Mouse (Mus musculus) limb, embryonic 11.5 days (tissue): ENCODE measurements at regions not wholly inside any gene's neighbourhood (a gene's known extent, or its start where the extent isn't known, plus 50 kb on each side); places are given as distances from the start of the nearest gene placed in this dataset.

Experiments
- ATAC-seq: fragments of 200-750 bp; cut with Nextera tagmentation; 2 replicates; pipeline ENCODE4 v1.8.0; 2017; ENCODE audit warnings: low read depth; ENCODE audit not compliant: insufficient number of reproducible peaks, low FRiP score, low TSS enrichment
- DNase-seq: peaks from one replicate; pipeline ENCODE4 v3.0.0-alpha.2; 2015; ENCODE audit warnings: low spot score
- H3K27ac ChIP-seq: fragments of 300-500 bp; sonication (generic); replicated peaks from 2 replicates; pipeline ENCODE4 v1.5.1; 2014; ENCODE audit warnings: low read depth, mild to moderate bottlenecking, low read length
- H3K27me3 ChIP-seq: fragments of 300-500 bp; sonication (generic); 2 replicates; pipeline ENCODE4 v1.6.1; 2014; ENCODE audit warnings: mild to moderate bottlenecking, low read length, mixed read lengths; ENCODE audit not compliant: control insufficient read depth, insufficient read depth
- H3K36me3 ChIP-seq: fragments of 300-500 bp; sonication (generic); 2 replicates; pipeline ENCODE4 v1.6.1; 2014; ENCODE audit warnings: mild to moderate bottlenecking, low read length, moderate library complexity, mixed read lengths; ENCODE audit not compliant: control insufficient read depth, insufficient read depth
- H3K4me1 ChIP-seq: fragments of 300-500 bp; sonication (generic); 2 replicates; pipeline ENCODE4 v1.6.1; 2014; ENCODE audit warnings: low read length, mixed read lengths; ENCODE audit not compliant: control insufficient read depth, insufficient read depth
- H3K4me2 ChIP-seq: fragments of 300-500 bp; sonication (generic); 2 replicates; pipeline ENCODE4 v1.6.1; 2014; ENCODE audit warnings: low read depth, mild to moderate bottlenecking, moderate library complexity; ENCODE audit not compliant: severe bottlenecking
- H3K4me3 ChIP-seq: fragments of 300-500 bp; sonication (generic); 2 replicates; pipeline ENCODE4 v1.5.1; 2014; ENCODE audit warnings: low read depth, low read length
- H3K9ac ChIP-seq: fragments of 300-500 bp; sonication (generic); 2 replicates; pipeline ENCODE4 v1.6.1; 2014; ENCODE audit warnings: mild to moderate bottlenecking, low read length
- H3K9me3 ChIP-seq: fragments of 300-500 bp; sonication (generic); 2 replicates; pipeline ENCODE4 v1.6.1; 2016; ENCODE audit warnings: low read length; ENCODE audit not compliant: control insufficient read depth
- WGBS: fragments of 180-500 bp; shearing (Covaris S2); extraction: QIAGEN DNeasy Blood & Tissue Kit; methylation state at CpG from one replicate; pipeline ENCODE4 v1.1.7; 2014; 5-methylcytosine and 5-hydroxymethylcytosine counted together

DNA sequence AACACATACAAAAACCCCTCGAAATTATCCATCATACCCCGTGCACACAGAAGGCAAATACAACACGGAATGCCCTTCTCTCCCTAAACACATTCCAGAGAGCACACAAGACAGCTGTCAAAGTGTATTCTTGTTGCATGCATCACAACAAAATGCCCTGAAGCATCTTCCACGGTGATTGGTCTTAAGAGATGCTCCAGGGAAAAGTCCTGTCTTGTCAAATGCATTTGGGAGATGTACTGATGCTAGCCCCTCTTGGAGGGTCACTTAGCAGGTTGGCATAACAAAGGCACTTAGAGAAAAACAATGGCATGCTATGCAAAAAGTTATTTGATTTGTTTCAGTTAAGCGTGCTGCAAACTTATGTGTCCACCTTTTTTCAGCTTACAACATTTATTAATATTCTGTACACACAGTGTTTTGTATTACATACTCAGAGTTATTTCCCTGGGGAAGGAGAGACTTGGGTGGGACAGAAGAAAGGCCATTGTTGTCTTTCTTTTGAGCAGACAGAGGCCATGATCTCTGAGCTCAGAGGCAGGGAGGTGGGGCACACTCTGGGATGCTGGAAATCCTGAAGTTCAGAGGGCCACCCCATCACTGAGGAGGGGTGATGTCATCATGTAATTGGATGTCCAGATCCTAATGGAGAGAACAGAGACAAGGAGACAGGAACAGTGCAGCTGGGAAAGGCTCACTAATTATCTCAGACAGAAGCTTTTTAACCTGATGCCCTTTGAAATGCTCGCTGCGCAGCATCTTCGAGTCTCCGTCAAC is 598.2 kb upstream of the Cdh5 start:
- Histone ChIP-seq H3K4me3 (no peak overlapping the region), H3K36me3 (no peaks in the 10 kb centered on the region), H3K4me2 (no peak overlapping the region), H3K9ac (no peak overlapping the region), H3K27me3 (no peaks in the 10 kb centered on the region), H3K9me3 (no peaks in the 10 kb centered on the region), H3K4me1 (no peaks in the 10 kb centered on the region), H3K27ac (no peak overlapping the region)
- DNase-seq (no peak), ATAC-seq (no peak)
- 85% methylated on average over 9 of the region's 9 CpGs for WGBS

DNA sequence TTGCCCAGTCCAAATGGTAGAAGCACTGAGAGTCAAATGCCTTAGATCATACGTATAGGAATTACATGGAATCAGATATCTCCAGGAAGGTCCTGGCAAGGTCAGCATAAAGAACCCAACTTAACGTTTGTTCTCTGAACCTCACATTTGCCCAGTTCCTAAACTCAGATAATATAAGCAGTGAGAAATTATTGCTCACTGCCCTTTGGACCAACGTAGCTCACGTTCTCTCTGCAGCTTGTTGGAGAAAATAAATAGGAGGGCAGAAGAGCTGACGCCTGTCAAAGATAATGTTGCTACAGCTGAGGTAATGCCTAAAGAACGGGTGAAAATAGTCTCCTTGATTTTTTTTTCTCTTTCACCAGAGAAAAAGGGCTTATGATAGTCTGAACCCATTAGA is 595.1 kb upstream of the Cdh5 start:
- DNase-seq (no peak), ATAC-seq (no peak)
- Histone ChIP-seq H3K9ac (no peak overlapping the region), H3K27me3 (no peaks in the 10 kb centered on the region), H3K36me3 (no peaks in the 10 kb centered on the region), H3K9me3 (no peaks in the 10 kb centered on the region), H3K4me3 (no peak overlapping the region), H3K4me1 (no peaks in the 10 kb centered on the region), H3K27ac (no peak overlapping the region), H3K4me2 (no peak overlapping the region)
- 70% methylated on average over 6 of the region's 6 CpGs for WGBS

DNA sequence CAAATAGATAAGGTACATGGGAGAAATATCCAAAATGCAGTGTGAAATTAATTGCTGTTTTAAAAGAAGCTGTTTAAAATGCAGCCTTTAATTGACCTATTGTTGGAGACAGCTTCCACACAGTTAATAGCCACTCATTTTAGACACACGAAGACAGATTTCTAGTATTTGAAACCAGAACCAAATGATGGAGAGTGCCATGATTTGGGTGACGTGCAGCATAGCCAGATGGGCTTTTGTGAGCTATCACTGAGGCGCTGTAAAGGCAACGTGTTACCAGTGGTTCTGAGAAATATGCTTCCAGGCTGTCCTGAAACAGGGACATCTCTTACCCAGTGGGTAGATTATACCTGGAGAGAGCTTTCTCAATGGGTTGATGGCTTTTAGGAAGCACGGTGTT is 594.4 kb upstream of the Cdh5 start:
- Histone ChIP-seq H3K27me3 (no peaks in the 10 kb centered on the region), H3K27ac (no peak overlapping the region), H3K36me3 (no peaks in the 10 kb centered on the region), H3K4me2 (no peak overlapping the region), H3K4me3 (no peak overlapping the region), H3K9me3 (no peaks in the 10 kb centered on the region), H3K4me1 (no peaks in the 10 kb centered on the region), H3K9ac (no peak overlapping the region)
- 80% methylated on average over 5 of the region's 5 CpGs for WGBS
- ATAC-seq (no peak), DNase-seq (no peak)

DNA sequence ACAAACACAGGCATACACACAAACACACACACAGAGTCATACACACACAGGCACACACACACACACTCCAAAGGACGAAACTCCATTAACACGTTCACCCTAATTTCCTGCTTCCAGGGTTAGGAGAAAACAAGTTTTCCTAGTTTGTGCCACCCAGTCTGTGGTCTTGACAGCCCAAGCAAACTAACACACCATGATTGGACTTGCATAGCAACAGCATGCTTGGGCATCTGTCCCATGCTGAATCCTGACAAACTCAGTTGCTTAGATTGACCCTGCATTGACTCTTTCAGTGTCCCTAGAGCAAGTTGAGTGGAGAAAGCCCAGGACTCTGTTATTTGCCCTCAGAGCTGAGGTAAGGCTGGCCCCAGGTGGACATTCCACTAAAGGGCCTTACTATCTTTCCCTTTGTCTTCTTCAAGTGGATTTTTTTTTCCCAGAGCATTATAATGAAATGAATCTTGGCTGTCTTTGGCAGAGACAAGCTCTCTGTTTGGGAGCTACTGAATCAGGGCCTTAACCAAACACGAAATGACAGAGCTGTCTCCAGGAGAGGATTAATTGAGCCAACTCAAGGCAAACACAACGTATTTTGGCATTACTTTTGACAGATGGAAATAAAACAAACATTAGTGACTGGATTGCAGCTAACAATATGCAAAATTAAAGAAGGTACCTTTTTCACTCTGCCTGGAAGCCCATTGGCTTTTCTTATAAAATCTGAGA is 581.1 kb upstream of the Cdh5 start:
- H3K9ac ChIP-seq, result no peak overlapping the region
- no peaks in the 10 kb centered on the region for H3K27me3 ChIP-seq
- no peak overlapping the region for H3K4me2 ChIP-seq
- H3K36me3 ChIP-seq, result no peaks in the 10 kb centered on the region
- no peak for DNase-seq
- no peaks in the 10 kb centered on the region for H3K9me3 ChIP-seq
- H3K4me3 ChIP-seq, result no peak overlapping the region
- no peak overlapping the region for H3K27ac ChIP-seq
- H3K4me1 ChIP-seq, result no peaks in the 10 kb centered on the region
- no peak for ATAC-seq
- 82% methylated on average over 4 of the region's 4 CpGs for WGBS

DNA sequence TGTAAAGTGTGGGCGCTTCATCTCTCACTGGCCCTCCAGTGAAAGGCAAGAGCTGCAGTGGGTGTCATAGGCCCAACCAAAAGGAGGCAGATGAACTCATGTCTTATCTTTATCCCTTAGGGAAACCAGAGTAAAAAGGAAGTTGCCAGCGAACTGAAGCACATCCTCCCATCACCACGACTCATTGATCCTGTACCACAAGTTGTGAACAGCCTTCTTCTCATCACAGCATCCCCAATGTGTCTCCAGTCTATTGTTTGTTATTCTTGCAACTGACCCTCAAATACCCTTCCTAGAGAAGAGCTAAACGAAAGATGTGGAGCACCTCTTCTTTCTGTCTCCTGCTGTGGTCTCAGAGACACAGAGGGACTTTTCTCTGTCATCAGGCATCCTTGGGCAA is 570.5 kb upstream of the Cdh5 start:
- Histone ChIP-seq H3K4me3 (no peak overlapping the region), H3K27me3 (no peaks in the 10 kb centered on the region), H3K36me3 (no peaks in the 10 kb centered on the region), H3K9ac (no peak overlapping the region), H3K4me2 (no peak overlapping the region), H3K27ac (no peak overlapping the region), H3K4me1 (no peaks in the 10 kb centered on the region), H3K9me3 (no peaks in the 10 kb centered on the region)
- 73% methylated on average over 4 of the region's 4 CpGs for WGBS
- ATAC-seq (no peak), DNase-seq (no peak)

DNA sequence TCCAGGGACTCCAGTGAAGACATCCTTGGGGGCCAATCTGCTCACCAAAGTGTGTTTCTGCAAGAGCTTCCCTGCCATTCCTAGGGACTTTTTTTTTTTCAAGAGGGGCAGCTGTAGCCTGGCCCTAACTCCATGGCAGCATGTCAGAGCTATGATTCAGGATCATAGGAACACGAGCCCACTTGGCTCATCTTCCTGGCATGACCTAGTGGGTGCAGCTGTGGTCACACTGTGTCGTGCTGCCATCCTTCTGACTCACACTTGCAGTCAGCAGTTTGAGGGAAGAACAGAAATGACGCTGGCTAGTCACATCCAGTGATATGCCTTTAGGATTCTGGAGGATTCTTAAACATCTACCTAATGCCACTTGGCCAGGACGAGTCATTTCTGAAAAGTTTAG is 566.5 kb upstream of the Cdh5 start:
- no peaks in the 10 kb centered on the region for H3K36me3 ChIP-seq
- H3K9ac ChIP-seq, result no peak overlapping the region
- no peak for DNase-seq
- H3K27ac ChIP-seq, result no peak overlapping the region
- ATAC-seq, result no peak
- H3K27me3 ChIP-seq, result no peaks in the 10 kb centered on the region
- no peak overlapping the region for H3K4me3 ChIP-seq
- 86% methylated on average over 4 of the region's 4 CpGs for WGBS
- no peaks in the 10 kb centered on the region for H3K4me1 ChIP-seq
- H3K4me2 ChIP-seq, result no peak overlapping the region
- no peaks in the 10 kb centered on the region for H3K9me3 ChIP-seq

DNA sequence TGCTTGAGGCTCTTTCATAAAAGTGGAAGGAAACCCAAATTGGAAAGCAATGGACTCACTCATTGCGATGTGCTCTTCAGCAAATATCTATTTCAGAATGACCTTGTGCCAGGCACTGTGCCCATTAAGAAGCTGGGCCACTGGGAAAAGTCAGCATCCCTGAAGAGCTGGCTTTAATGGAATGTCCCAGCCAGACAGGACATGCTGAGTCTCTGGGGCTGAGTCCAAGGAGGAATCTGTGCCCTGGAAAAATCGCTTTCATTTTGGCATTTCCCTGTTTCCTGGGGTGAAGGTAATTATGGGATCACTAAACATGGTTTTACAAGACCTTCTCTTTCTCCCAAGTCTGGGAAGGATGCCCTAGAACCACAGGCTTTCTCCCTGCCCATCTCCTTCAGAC is 564.6 kb upstream of the Cdh5 start:
- 69% methylated on average over 2 of the region's 2 CpGs for WGBS
- no peaks in the 10 kb centered on the region for H3K9me3 ChIP-seq
- no peak overlapping the region for H3K27ac ChIP-seq
- H3K36me3 ChIP-seq, result no peaks in the 10 kb centered on the region
- no peaks in the 10 kb centered on the region for H3K4me1 ChIP-seq
- H3K4me3 ChIP-seq, result no peak overlapping the region
- H3K27me3 ChIP-seq, result no peaks in the 10 kb centered on the region
- DNase-seq (no peak), ATAC-seq (no peak)
- no peak overlapping the region for H3K9ac ChIP-seq
- H3K4me2 ChIP-seq, result no peak overlapping the region

DNA sequence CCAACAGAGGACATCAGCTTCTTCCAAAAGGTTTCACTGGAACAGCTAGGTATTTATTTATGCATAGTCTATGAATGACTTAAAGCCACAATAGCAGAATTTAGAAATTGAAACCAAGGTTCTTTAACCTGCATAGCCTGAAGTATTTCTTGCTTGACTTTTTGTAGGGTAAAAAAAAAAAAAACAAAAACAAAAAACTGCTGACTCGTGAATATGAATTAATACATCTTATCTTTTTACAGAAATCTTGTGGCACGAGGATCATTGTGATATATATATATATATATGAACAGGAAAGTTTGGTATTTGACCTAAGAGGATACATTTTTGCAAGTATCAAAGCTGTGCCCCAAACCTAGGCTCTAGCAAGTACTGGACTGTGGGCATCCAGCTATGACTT is 559.5 kb upstream of the Cdh5 start:
- no peaks in the 10 kb centered on the region for H3K27me3 ChIP-seq
- 80% methylated on average over 2 of the region's 2 CpGs for WGBS

More for the DNA sequence above, 559.5 kb upstream of the Cdh5 start:
- no peaks in the 10 kb centered on the region for H3K4me1 ChIP-seq
- no peak overlapping the region for H3K4me2 ChIP-seq
- no peaks in the 10 kb centered on the region for H3K36me3 ChIP-seq
- no peaks in the 10 kb centered on the region for H3K9me3 ChIP-seq
- H3K27ac ChIP-seq, result no peak overlapping the region
- DNase-seq (no peak), ATAC-seq (no peak)
- no peak overlapping the region for H3K4me3 ChIP-seq
- no peak overlapping the region for H3K9ac ChIP-seq
